Comparison of ENCODE assay signal across 10 mouse cellular contexts in the genomic region with DNA sequence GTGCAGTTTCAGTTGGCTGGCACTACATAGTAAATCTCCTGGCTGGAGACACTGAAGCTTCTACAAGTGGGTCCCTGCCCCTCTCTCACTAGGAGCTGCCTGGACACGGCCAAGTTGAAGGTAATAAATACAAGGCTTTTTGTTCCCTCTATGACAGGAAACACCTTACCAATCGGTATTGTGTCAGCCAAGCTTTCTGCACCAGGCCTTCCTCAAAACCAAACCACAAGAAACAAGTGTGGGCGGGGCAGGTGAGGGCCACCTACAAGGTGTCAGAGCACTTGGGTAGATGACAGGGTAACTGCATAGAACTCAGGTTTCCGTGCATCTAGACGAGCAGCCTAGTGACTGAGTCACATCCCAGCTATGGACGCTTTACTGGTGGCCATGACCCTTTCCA. TPM values are rescaled to one million over a fixed set of nuclear protein-coding genes. Genes with fewer than 3 reads are reported as not detected.
DNase-seq lines count a peak whose midpoint lies in the region; ATAC-seq and TF ChIP-seq lines count a peak whose summit lies in the region.
"Had no signal": no experiment of that assay in that cellular context is flagged by ENCODE, and none has a peak within 500 bp of the region (broad histone marks: within the 10 kb centered on the region; RNA-seq: fewer than 3 reads in every experiment).

No protein-coding gene starts in this region.

- TF ChIP-seq CTCF in spleen, adult 2 months (IDR thresholded peaks at IDR 0.05; ENCODE audit: extremely low read depth, insufficient read depth, insufficient read length, insufficient replicate concordance): no peak

- ATAC-seq in heart, embryonic 15.5 days (replicated peaks; ENCODE audit: insufficient number of reproducible peaks, insufficient read depth, low FRiP score, low read depth): no peak
- peak; percentile 75 for ATAC-seq in inflammation-experienced regulatory T-cells, adult 6 months
- ATAC-seq in neural tube, embryonic 15.5 days (ENCODE audit: low FRiP score): no peak

- TF ChIP-seq POLR2A in spleen, adult 2 months (IDR thresholded peaks at IDR 0.05; ENCODE audit: low read depth, low read length): no peak; the same call in 1 of the 2 replicates

- peak overlapping the region; percentile 3; the same call in 1 of the 2 replicates for H3K27ac ChIP-seq in heart, embryonic 15.5 days
- H3K27ac ChIP-seq in spleen, adult 2 months (ENCODE audit: insufficient read depth, low read length): peak overlapping the region; percentile 98
- H3K27ac ChIP-seq in neural tube, embryonic 15.5 days (replicated peaks): no peak overlapping the region

- no peak overlapping the region for H3K4me2 ChIP-seq in heart, embryonic 15.5 days
- no peak overlapping the region for H3K4me2 ChIP-seq in neural tube, embryonic 15.5 days
- H3K4me2 ChIP-seq: stomach, embryonic 15.5 days had no signal

- H3K27me3 ChIP-seq in heart, embryonic 15.5 days: no peaks in the 10 kb centered on the region
- H3K27me3 ChIP-seq in spleen, adult 2 months (ENCODE audit: control insufficient read depth, insufficient read depth, low read length): no peaks in the 10 kb centered on the region
- H3K27me3 ChIP-seq in neural tube, embryonic 15.5 days (replicated peaks): no peaks in the 10 kb centered on the region
- H3K27me3 ChIP-seq: stomach, embryonic 15.5 days had no signal

- H3K9ac ChIP-seq in heart, embryonic 15.5 days: no peak overlapping the region
- no peak overlapping the region for H3K9ac ChIP-seq in neural tube, embryonic 15.5 days (replicated peaks)
- H3K9ac ChIP-seq: stomach, embryonic 15.5 days had no signal

- H3K9me3 ChIP-seq in heart, embryonic 15.5 days (replicated peaks): no peaks in the 10 kb centered on the region
- H3K9me3 ChIP-seq in neural tube, embryonic 15.5 days (replicated peaks): no peaks in the 10 kb centered on the region
- H3K9me3 ChIP-seq: stomach, embryonic 15.5 days had no signal

- no peak overlapping the region for H3K4me3 ChIP-seq in heart, embryonic 15.5 days
- H3K4me3 ChIP-seq in spleen, adult 2 months (ENCODE audit: extremely low read depth, insufficient read depth, insufficient read length): no peak overlapping the region
- H3K4me3 ChIP-seq in neural tube, embryonic 15.5 days (replicated peaks): no peak overlapping the region
- H3K4me3 ChIP-seq: stomach, embryonic 15.5 days had no signal

- peaks cover 62% of the 10 kb centered on the region for H3K36me3 ChIP-seq in heart, embryonic 15.5 days
- H3K36me3 ChIP-seq in spleen, adult 2 months (ENCODE audit: control insufficient read depth, insufficient read depth, low read length): peaks cover 22% of the 10 kb centered on the region
- H3K36me3 ChIP-seq in neural tube, embryonic 15.5 days: peaks cover 62% of the 10 kb centered on the region

- WGBS in heart, embryonic 15.5 days: 78% methylated on average over 6 of the region's 6 CpGs
- WGBS in spleen, adult 2 months: 17% methylated on average over 6 of the region's 6 CpGs
- 82% methylated on average over 6 of the region's 6 CpGs for WGBS in neural tube, embryonic 15.5 days

- DNase-seq in heart, postnatal 25 days (ENCODE audit: low spot score): no peak
- peak; percentile 94 for DNase-seq in CD4-positive helper T cell, adult 2 months (ENCODE audit: low read depth, low spot score)
- DNase-seq in spleen, adult 2 months (ENCODE audit: low read depth in 1 of 2, low spot score in 2 of 2): peak; percentile 88 to 92
- no peak for DNase-seq in retina, postnatal 1 day
- no peak for DNase-seq in left cerebral cortex, postnatal 4 days
- DNase-seq: kidney, postnatal 10 days had no signal

- intact Hi-C loops in heart, postnatal 25 days (cut with DNase I): no loop called here
- intact Hi-C loops in left cerebral cortex, postnatal 4 days (cut with DNase I): no loop called here

- peaks cover 43% of the 10 kb centered on the region for H3K4me1 ChIP-seq in heart, embryonic 15.5 days (replicated peaks)
- H3K4me1 ChIP-seq in spleen, adult 2 months (ENCODE audit: control insufficient read depth, insufficient read depth, insufficient read length): peaks cover 58% of the 10 kb centered on the region
- H3K4me1 ChIP-seq in neural tube, embryonic 15.5 days: peaks cover 10% of the 10 kb centered on the region

RNA-seq across cellular contexts. Expression of a gene that starts 7.4 kb away (rescaled TPM):
- polyA plus RNA-seq in heart, embryonic 15.5 days (2015; fragmentation: Nextera tagmentation; extraction: Ambion mirVana): 3.1 and 5.0 TPM in 2 replicates
- 1 to 10 TPM; 5.0 to 5.3 TPM for total RNA-seq in heart, postnatal 25 days (2021)
- 1 to 10 TPM; 3.9 to 8.5 (median 4.5) TPM for polyA plus RNA-seq in inflammation-experienced regulatory T-cells, adult 6 months (2017; shearing (Covaris generic))
- polyA plus RNA-seq in spleen, adult 2 months (2012; rRNA removed): 103 and 151 TPM in 2 replicates
- polyA plus RNA-seq in neural tube, embryonic 15.5 days (2015; fragmentation: Nextera tagmentation; extraction: Ambion mirVana): 2.5 and 5.1 TPM in 2 replicates
- total RNA-seq in left cerebral cortex, postnatal 4 days (2021): 1 to 10 TPM; 2.5 to 3.7 TPM

RNA-seq across cellular contexts. Expression of a gene that starts 53.0 kb away (rescaled TPM):
- polyA plus RNA-seq in heart, embryonic 15.5 days (2015; fragmentation: Nextera tagmentation; extraction: Ambion mirVana): 5.1 and 6.3 TPM in 2 replicates
- total RNA-seq in heart, postnatal 25 days (2021): 1 to 10 TPM; 4.0 to 5.1 TPM
- 1 to 10 TPM; 2.2 to 7.0 (median 4.0) TPM for polyA plus RNA-seq in inflammation-experienced regulatory T-cells, adult 6 months (2017; shearing (Covaris generic))
- 6.4 and 7.7 TPM in 2 replicates for polyA plus RNA-seq in spleen, adult 2 months (2012; rRNA removed)
- 12.4 and 14.4 TPM in 2 replicates for polyA plus RNA-seq in neural tube, embryonic 15.5 days (2015; fragmentation: Nextera tagmentation; extraction: Ambion mirVana)
- 10 to 100 TPM; 16.5 to 19.4 TPM for total RNA-seq in left cerebral cortex, postnatal 4 days (2021)

Comparison
In these comparisons a context has a peak if more than half of its experiments do, and no peak if none do; other contexts are left out.
1. DNase-seq: peak in CD4-positive helper T cell, adult 2 months (single experiment) and spleen, adult 2 months (2 of 2); none in heart, postnatal 25 days (single experiment), retina, postnatal 1 day (single experiment) and left cerebral cortex, postnatal 4 days (single experiment).
2. RNA of a gene that starts 7.4 kb away (polyA plus RNA-seq): 103 to 151 TPM in spleen, adult 2 months; 3.9 to 8.5 TPM in inflammation-experienced regulatory T-cells, adult 6 months, 3.1 to 5.0 TPM in heart, embryonic 15.5 days and 2.5 to 5.1 TPM in neural tube, embryonic 15.5 days; every median in the first group is over 10 times any median in the second.